9 mouse cellular contexts compared by ENCODE assay signal in the genomic region with DNA sequence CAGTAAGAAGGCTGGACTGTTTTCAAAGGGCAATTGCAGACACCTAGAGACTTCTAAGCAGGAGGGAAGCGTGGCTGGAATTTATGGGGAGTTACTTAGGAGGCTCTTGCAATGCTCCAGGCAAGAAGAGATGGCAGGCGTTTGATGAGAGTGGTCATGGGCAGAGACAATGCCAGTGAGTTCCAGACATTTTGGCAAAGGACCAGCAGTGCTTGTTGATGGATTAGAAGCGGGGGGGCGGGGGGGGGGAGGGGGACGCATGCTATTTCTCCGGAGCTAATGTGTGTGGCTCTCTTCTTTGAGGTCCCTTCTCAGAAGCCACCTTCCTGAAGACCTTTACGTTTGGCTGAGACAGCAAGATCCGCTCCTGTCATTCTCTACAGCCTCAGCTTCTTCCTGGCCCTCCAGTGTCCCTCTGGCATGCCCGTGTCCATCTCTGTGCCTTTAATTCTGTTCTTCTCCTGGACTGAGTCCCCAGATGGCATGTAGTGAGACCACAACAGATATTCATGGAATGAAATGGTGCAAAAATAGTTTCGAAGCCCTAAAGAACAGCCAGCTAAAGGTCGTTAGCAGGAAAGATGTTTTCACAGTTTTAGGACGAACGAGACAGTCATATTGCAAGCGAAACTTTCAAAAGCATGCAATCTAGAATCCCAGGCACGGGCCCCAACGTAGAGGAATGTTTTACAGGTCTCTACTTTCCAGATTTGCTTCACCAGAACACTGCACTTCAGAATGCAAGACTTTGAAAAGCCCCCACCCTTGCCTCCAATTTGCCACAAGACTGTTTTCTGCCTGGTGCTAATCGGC. TPM values are rescaled to one million over a fixed set of nuclear protein-coding genes. Genes with fewer than 3 reads are reported as not detected.
DNase-seq lines count a peak whose midpoint lies in the region; ATAC-seq and TF ChIP-seq lines count a peak whose summit lies in the region.
"Had no signal": no experiment of that assay in that cellular context is flagged by ENCODE, and none has a peak within 500 bp of the region (broad histone marks: within the 10 kb centered on the region; RNA-seq: fewer than 3 reads in every experiment).

No protein-coding gene starts in this region.

- H3K27ac ChIP-seq in heart, embryonic 10.5 days: peak overlapping the region; percentile 87
- H3K27ac ChIP-seq in embryonic fibroblast, embryonic 13.5 days (ENCODE audit: insufficient read depth, low read length): peak overlapping the region; percentile 57
- H3K27ac ChIP-seq in limb, embryonic 14.5 days (replicated peaks; ENCODE audit: low read depth, low read length): peak overlapping the region; percentile 75

- no peaks in the 10 kb centered on the region for H3K9me3 ChIP-seq in heart, embryonic 10.5 days
- no peaks in the 10 kb centered on the region for H3K9me3 ChIP-seq in limb, embryonic 14.5 days (ENCODE audit: control insufficient read depth, low read length)

- no peaks in the 10 kb centered on the region for H3K27me3 ChIP-seq in heart, embryonic 10.5 days (ENCODE audit: insufficient read depth, poor library complexity, severe bottlenecking)
- H3K27me3 ChIP-seq in C2C12 (ENCODE audit: control insufficient read depth, insufficient read depth, insufficient read length): no peaks in the 10 kb centered on the region
- no peaks in the 10 kb centered on the region for H3K27me3 ChIP-seq in limb, embryonic 14.5 days (ENCODE audit: control insufficient read depth, insufficient read depth, low read length)

- no peak for TF ChIP-seq CTCF in C2C12 (IDR thresholded peaks at IDR 0.05; ENCODE audit: control insufficient read depth, insufficient read depth, insufficient read length)
- no peak for TF ChIP-seq CTCF in embryonic fibroblast, embryonic 13.5 days (IDR thresholded peaks at IDR 0.05; ENCODE audit: borderline replicate concordance, insufficient read depth, low read length)

- no peaks in the 10 kb centered on the region for H3K79me2 ChIP-seq in C2C12 (ENCODE audit: control insufficient read depth, insufficient read depth)

- no peaks in the 10 kb centered on the region for H3K79me3 ChIP-seq in C2C12 (ENCODE audit: low read depth)

- intact Hi-C loops in heart, postnatal 25 days (cut with DNase I): no loop called here

- 60% methylated on average over 17 of the region's 17 CpGs for WGBS in heart, embryonic 10.5 days
- WGBS in limb, embryonic 14.5 days: 45% methylated on average over 16 of the region's 17 CpGs

- no peak for ATAC-seq in limb, embryonic 14.5 days (ENCODE audit: low FRiP score, low read depth)
- ATAC-seq in megakaryocyte-erythroid progenitor cell, adult 5-6 weeks (replicated peaks; ENCODE audit: low FRiP score, low TSS enrichment, poor library complexity, severe bottlenecking): no peak

- H3K4me2 ChIP-seq in limb, embryonic 14.5 days (replicated peaks; ENCODE audit: low read depth, low read length, severe bottlenecking): peak overlapping the region; percentile 4; the same call in 1 of the 2 replicates

- H3K4me1 ChIP-seq in heart, embryonic 10.5 days: peaks cover 20% of the 10 kb centered on the region
- peaks cover 2% of the 10 kb centered on the region; the same call in 1 of the 2 replicates for H3K4me1 ChIP-seq in embryonic fibroblast, embryonic 13.5 days (ENCODE audit: control insufficient read depth, insufficient read depth, low read length)
- peaks cover 19% of the 10 kb centered on the region for H3K4me1 ChIP-seq in limb, embryonic 14.5 days (ENCODE audit: control insufficient read depth, insufficient read depth, low read length)

- H3ac ChIP-seq in C2C12 (ENCODE audit: control insufficient read depth, insufficient read length, low read depth): peak overlapping the region; percentile 48

- DNase-seq in heart, embryonic 10.5 days (ENCODE audit: low spot score): no peak
- DNase-seq in heart, postnatal 25 days (ENCODE audit: low spot score): no peak
- DNase-seq in limb, embryonic 14.5 days (ENCODE audit: low spot score): peak; percentile 36
- no peak for DNase-seq in layer of hippocampus, postnatal 36 days
- no peak for DNase-seq in kidney, postnatal 36 days

- no peak overlapping the region for H3K4me3 ChIP-seq in heart, embryonic 10.5 days
- no peak overlapping the region for H3K4me3 ChIP-seq in C2C12 (ENCODE audit: insufficient read depth, poor library complexity, severe bottlenecking)
- no peak overlapping the region for H3K4me3 ChIP-seq in embryonic fibroblast, embryonic 13.5 days (ENCODE audit: insufficient read depth, low read length)
- H3K4me3 ChIP-seq in limb, embryonic 14.5 days (replicated peaks; ENCODE audit: low read length): no peak overlapping the region

- TF ChIP-seq POLR2A in embryonic fibroblast, embryonic 13.5 days (IDR thresholded peaks at IDR 0.05; ENCODE audit: low read depth, low read length): no peak
- no peak for TF ChIP-seq POLR2A in limb, embryonic 14.5 days (IDR thresholded peaks at IDR 0.05; ENCODE audit: borderline replicate concordance, extremely low read depth, insufficient read depth, insufficient read length)

- H3K9ac ChIP-seq in limb, embryonic 14.5 days (ENCODE audit: low read depth, low read length, severe bottlenecking): peak overlapping the region; percentile 1; the same call in 1 of the 2 replicates

- H3K36me3 ChIP-seq in heart, embryonic 10.5 days: no peaks in the 10 kb centered on the region
- no peaks in the 10 kb centered on the region for H3K36me3 ChIP-seq in C2C12 (ENCODE audit: control insufficient read depth, insufficient read depth)
- no peaks in the 10 kb centered on the region for H3K36me3 ChIP-seq in limb, embryonic 14.5 days (ENCODE audit: control insufficient read depth, insufficient read depth, low read length)

TF ChIP-seq in C2C12, 6 proteins besides CTCF, POLR2A, EP300 and RAD21:
- TF ChIP-seq MYOD1 (IDR thresholded peaks at IDR 0.05; ENCODE audit: control insufficient read depth, insufficient read length, low read depth) (no peak), USF1 (IDR thresholded peaks at IDR 0.05; ENCODE audit: low read depth) (no peak), MYOG (IDR thresholded peaks at IDR 0.05; ENCODE audit: control insufficient read depth, extremely low read depth, insufficient read length) (no peak), CEBPB (IDR thresholded peaks at IDR 0.05; ENCODE audit: low read depth) (no peak), MAX (IDR thresholded peaks at IDR 0.05) (no peak), FOSL1 (IDR thresholded peaks at IDR 0.05; ENCODE audit: insufficient read depth, low read length, poor library complexity, severe bottlenecking) (no peak)

RNA-seq across cellular contexts. Expression of a gene that starts 53.8 kb away (rescaled TPM):
- 0.55 and 0.71 TPM in 2 replicates for polyA plus RNA-seq in heart, embryonic 10.5 days (2016; fragmentation: Nextera tagmentation; extraction: Ambion mirVana)
- under 1 TPM; 0.42 to 0.56 TPM for total RNA-seq in heart, postnatal 25 days (2021)
- 0.13 TPM for polyA plus RNA-seq in C2C12 (2012; fragmentation: generic; extraction: Trizol)
- not detected in 2 replicates for polyA plus RNA-seq in embryonic fibroblast, embryonic 13.5 days (2011; ENCODE audit: insufficient read length, low read depth, missing spikeins)
- 0.10 TPM in 1 of 2 replicates, not detected in the other for polyA plus RNA-seq in limb, embryonic 14.5 days (2012; rRNA removed)
- polyA plus RNA-seq in limb, embryonic 14.5 days (2014; fragmentation: Nextera tagmentation; extraction: Ambion mirVana): 0.23 TPM in 1 of 2 replicates, not detected in the other
- total RNA-seq in megakaryocyte-erythroid progenitor cell, adult 5-6 weeks (2014; fragmentation: Nextera tagmentation): 0.42 TPM in 1 of 2 replicates, not detected in the other
- not detected in 2 replicates for total RNA-seq in megakaryocyte-erythroid progenitor cell, adult 5-6 weeks (2017)
- not detected for total RNA-seq in layer of hippocampus, postnatal 36 days (2021)
- total RNA-seq: hematopoietic stem cell, adult 5-6 weeks had no signal
